20 mouse cellular contexts compared by ENCODE assay signal in the genomic region with DNA sequence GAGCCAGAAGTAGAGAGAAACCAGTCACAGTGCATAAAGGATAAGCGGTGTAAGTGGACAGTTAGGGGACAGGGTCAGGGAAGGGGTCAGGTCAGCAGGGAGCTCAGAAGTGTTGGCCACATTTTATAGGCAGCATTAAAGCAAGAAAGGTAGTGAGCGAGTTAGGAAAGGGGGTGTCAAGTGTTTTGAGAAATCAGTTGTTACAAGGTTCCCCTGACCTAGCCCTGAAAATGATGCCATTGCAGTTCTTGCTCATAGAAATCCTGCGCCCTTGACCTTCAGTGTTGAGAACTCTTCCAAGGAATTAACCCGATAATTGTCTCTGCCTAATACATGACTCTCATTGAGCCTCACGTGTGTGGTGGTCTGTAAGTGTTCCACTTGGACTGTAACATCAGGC.
"Had no signal": no experiment of that assay in that cellular context is flagged by ENCODE, and none has a peak within 500 bp of the region (broad histone marks: within the 10 kb centered on the region; RNA-seq: fewer than 3 reads in every experiment).

No protein-coding gene starts in this region.

- H3K4me3 ChIP-seq: left cerebral cortex, adult 2 months; liver, embryonic 12.5 days; liver, embryonic 15.5 days; lung, embryonic 15.5 days; megakaryocyte, embryonic 14.5 days; midbrain, embryonic 10.5 days; midbrain, embryonic 13.5 days; myocyte; neural tube, embryonic 13.5 days; stomach, embryonic 15.5 days had no signal

- H3K27ac ChIP-seq: left cerebral cortex, adult 2 months; liver, embryonic 12.5 days; liver, embryonic 15.5 days; lung, embryonic 15.5 days; midbrain, embryonic 10.5 days; midbrain, embryonic 13.5 days; neural tube, embryonic 13.5 days; stomach, embryonic 15.5 days had no signal

- DNase-seq: kidney, adult 9 months; kidney, postnatal 14 days; layer of hippocampus, postnatal 36 days; lung, adult 18-20 months; lung, postnatal 10 days; lung, postnatal 36 days; retina, postnatal 1 day; right cerebral cortex, postnatal 25 days; spleen, adult 18-20 months; thymus, postnatal 25 days had no signal
